Mouse (Mus musculus) testis, postnatal 10 days (tissue): Measurements from ENCODE around the gene Olfr504.
"Not testable (repeated sequence)": the region's sequence is repeated elsewhere in the genome, so short reads cannot be mapped to it uniquely, and the experiment has no call there.

ENCODE experiments used
- DNase-seq: peaks from one replicate; pipeline ENCODE4 v3.0.0; 2021; ENCODE audit warnings: low spot score

The Olfr504 gene

DNA sequence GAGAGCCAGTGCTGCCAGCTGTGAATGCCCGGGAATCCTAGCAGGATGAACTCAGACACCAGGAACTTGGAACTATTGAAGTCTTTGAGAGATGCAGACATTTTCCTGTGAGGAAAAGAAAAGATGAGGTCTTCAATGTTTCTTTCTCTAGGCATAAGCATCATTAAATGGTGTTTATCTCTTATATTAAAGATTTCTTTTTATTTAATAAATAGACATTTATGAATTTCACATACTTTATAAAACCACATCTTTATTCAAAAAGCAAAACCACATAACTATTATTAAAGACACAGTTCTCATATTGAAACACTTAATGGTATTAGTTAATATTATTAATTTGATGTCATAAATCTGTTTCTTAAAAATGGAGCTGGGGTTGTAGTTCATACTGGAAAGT, at the start of gene Olfr504:
TSS of gene Olfr504 (minus strand) at position 101 of the 400 bp plus-strand sequence.
- no peak for DNase-seq

DNA sequence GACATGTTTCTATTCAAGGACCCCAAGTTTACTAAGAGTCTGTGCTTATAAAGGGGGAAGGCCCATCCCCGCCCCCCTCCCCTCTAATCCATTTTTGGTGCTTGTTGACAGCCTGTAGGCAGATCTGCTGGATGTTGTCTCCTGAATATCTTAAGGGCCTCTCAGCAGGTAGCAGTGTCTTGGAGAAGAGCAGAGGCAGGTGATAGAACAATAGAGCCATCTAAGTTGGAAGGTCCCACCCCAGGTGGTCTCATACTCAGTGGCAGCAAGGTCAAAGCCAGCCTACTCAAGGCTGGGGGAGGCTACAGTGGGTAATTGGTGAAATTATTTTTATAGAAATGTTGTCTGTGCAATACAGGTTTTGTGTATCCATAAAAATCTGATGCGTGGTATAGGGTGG, 48.5 kb upstream of the Olfr504 start:
- DNase-seq, result no peak

DNA sequence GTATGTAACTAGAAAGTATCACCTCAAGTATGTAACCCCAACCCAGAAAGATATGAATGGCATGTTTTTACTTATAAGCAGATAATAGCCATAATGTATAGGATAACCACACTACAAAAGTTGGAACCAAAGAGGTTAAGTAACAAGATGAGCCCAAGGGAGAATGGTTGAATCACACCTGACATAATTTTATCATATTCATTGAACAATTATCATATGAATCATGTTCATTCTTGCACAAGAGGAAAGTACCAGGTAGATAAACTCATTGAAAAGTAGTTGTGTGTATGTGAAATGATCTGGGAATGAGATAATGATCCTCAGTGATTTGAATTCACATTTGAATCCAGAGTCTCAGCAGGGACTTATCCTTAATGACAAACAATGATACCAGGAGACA, 44.9 kb upstream of the Olfr504 start, which contains the start of gene Olfr506:
TSS of gene Olfr506 (plus strand) at position 301 of the 400 bp plus-strand sequence.
- no peak for DNase-seq

DNA sequence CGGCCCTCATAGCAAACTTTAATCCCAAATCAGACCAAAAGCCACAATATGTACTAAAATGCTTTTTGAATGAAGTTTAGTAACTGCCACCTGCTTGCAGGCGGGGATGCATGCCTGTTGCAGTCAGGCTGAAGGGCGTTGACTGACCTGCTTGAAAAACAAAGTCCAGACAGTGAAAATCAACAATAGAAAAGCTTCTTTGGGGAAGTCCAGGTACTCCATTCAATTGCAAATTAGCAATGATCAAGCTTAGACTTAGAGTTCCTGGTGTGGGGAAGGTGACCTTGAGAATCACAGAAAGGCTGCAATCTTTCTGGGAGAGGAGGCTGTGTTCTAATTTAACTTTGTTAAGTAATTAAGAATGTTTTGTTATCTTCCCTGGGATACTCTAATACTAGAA, 36.3 kb upstream of the Olfr504 start:
- DNase-seq, result not testable (repeated sequence)

DNA sequence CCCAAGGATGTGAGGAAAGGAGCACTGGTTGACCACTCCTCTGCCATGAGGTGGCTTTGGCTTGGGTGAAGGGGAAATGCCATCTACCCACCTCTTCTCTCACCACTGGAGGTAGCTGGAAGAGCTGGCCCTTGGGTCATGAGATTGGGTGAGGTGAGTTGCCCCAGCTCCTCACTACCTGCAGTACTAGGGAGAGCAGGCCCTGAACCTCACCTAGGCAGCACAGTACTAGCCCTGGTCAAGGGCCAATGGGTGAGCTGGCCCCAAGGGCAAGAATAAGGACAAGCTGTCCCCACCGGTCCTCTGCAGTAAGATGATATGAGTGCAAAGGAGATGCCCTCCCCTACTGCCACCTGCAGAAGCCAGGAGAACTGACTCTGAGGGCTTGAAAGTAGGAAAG, 24.2 kb upstream of the Olfr504 start:
- no peak for DNase-seq

DNA sequence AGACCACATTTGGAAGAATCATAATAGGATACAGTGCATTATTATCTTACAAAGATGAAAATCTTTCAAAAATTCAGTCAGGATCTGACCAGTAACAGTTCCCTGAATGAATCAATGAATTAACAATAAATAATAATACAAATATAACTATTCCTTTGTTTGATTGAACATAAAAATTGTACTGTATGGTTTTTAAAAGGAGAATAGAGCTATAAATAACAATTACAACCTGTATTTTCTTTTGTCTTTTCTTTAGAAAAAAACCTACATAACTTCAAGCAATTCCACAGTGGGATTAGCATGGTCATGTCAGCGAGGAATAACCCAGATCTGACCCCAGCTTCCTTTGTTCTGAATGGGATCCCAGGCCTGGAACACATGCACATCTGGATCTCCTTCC, 21.4 kb downstream of the Olfr504 start, which contains the start of gene Olfr503:
TSS of gene Olfr503 (plus strand) at position 301 of the 400 bp plus-strand sequence.
- not testable (repeated sequence) for DNase-seq

DNA sequence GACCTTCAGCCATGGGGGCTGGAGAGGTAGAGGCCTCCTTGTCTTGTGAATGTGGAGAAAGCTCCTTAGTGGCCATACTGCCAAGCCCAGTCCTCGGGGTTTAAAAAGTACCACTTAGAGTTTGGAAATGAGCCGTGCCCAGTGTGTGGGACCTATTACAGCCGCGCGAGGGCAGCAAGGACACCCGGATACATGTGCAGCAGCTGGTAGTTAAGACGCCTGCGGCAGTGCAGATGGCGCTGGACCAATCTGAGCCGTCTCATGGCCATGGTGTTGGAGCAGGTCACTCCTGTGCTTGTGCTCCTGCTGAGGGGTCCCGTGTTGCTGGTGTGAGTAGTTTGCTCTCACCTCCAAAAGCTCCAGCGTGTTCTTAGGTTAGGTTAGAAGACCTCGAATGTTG, 23.2 kb downstream of the Olfr504 start:
- no peak for DNase-seq

DNA sequence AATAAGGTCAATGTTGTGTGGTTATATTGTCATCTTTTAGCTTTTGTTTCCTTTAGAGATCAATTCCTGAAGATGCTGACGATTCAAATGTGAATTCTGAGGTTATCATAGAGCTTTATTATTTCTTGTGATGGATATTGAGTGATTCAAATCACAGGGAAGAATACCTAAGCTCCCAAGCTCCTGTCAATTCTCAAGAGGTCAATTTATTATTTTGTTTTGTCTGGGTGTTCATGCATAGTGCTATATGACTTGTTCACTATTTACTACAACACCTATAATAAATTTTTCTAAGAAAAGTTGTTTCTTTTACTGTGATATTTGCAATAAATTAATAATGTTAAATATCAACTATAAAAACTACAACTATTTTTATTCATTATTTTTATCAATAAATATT, 40.6 kb downstream of the Olfr504 start, which contains the start of gene Olfr502:
TSS of gene Olfr502 (minus strand) at position 101 of the 400 bp plus-strand sequence.
- no peak for DNase-seq
